Mouse (Mus musculus) stomach, postnatal 0 days (tissue): ENCODE data around the gene Sdhd. TPM values are rescaled to one million over a fixed set of nuclear protein-coding genes. Genes with fewer than 3 reads are reported as not detected.
A peak's percentile ranks its signal among the peaks of the same experiment; 100 is the strongest.

ENCODE experiments used
- ATAC-seq: fragments of 200-750 bp; cut with Nextera tagmentation; 2 replicates; pipeline ENCODE4 v1.8.0; 2017; ENCODE audit not compliant: low FRiP score, low TSS enrichment
- DNase-seq: peaks from one replicate; pipeline ENCODE4 v3.0.0-alpha.2; 2016; ENCODE audit warnings: low spot score
- H3K27ac ChIP-seq: fragments of 300-500 bp; sonication (generic); replicated peaks from 2 replicates; pipeline ENCODE4 v1.5.1; 2014; ENCODE audit warnings: mild to moderate bottlenecking, control low read depth
- H3K27me3 ChIP-seq: fragments of 300-500 bp; sonication (generic); 2 replicates; pipeline ENCODE4 v1.6.1; 2014; ENCODE audit warnings: low read length; ENCODE audit not compliant: control insufficient read depth, insufficient read depth
- H3K36me3 ChIP-seq: fragments of 300-500 bp; sonication (generic); 2 replicates; pipeline ENCODE4 v1.6.1; 2014; ENCODE audit warnings: low read length, mixed read lengths; ENCODE audit not compliant: control insufficient read depth, insufficient read depth
- H3K4me1 ChIP-seq: fragments of 300-500 bp; sonication (generic); replicated peaks from 2 replicates; pipeline ENCODE4 v1.6.1; 2014; ENCODE audit warnings: antibody characterized with exemption; ENCODE audit not compliant: control insufficient read depth, insufficient read depth
- H3K4me2 ChIP-seq: fragments of 300-500 bp; sonication (generic); replicated peaks from 2 replicates; pipeline ENCODE4 v1.6.1; 2014; ENCODE audit warnings: low read depth, mild to moderate bottlenecking, control low read depth, moderate library complexity
- H3K4me3 ChIP-seq: fragments of 300-500 bp; sonication (generic); 2 replicates; pipeline ENCODE4 v1.5.1; 2014; ENCODE audit warnings: low read depth, low read length, control low read depth
- H3K9ac ChIP-seq: fragments of 300-500 bp; sonication (generic); 2 replicates; pipeline ENCODE4 v1.6.1; 2014; ENCODE audit warnings: mild to moderate bottlenecking, low read length, control low read depth, mixed read lengths
- H3K9me3 ChIP-seq: fragments of 300-500 bp; sonication (generic); 2 replicates; pipeline ENCODE4 v1.6.1; 2016; ENCODE audit warnings: low read length; ENCODE audit not compliant: control insufficient read depth
- CTCF ChIP-seq: IDR thresholded peaks from 2 replicates; pipeline ENCODE4 v1.5.1; 2016; ENCODE audit warnings: antibody characterized with exemption, low read depth, mild to moderate bottlenecking, moderate library complexity
- EP300 ChIP-seq: optimal IDR thresholded peaks from 2 replicates; pipeline ENCODE3; 2016; ENCODE audit warnings: antibody characterized with exemption
- WGBS: fragments of 180-500 bp; shearing (Covaris S2); extraction: QIAGEN DNeasy Blood & Tissue Kit; methylation state at CpG from one replicate; pipeline ENCODE4 v1.1.7; 2014; 5-methylcytosine and 5-hydroxymethylcytosine counted together
- polyA plus RNA-seq: library from polyadenylated mRNA; unstranded; fragments of >200 nt; fragmentation: Nextera tagmentation; extraction: Ambion mirVana; gene quantifications from 2 replicates; pipeline ENCODE4 v1.2.1, GENCODE M21; 2015

The Sdhd gene
- polyA plus RNA-seq, 1 experiment from 2014 or later = 428 TPM

DNA sequence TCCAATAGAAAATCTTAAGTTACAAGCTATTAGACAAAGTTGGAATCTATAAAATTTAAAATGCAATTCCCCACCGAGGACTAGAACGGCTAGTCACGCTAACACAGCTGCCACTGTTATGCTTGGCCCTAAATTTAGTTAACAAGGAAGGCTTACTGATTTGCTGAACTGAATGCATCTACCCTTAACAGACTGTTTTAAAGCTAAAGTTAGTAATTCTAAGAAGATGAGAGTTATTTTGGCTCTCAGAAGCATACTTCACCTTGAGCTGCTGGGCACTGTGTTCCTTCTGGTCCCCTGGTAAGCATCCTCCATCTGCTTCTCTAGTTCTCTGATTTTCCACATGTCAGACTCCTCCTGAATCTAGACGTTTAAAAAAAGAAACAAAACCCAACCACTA, 8.5 kb upstream of the Sdhd start:
- H3K4me2 ChIP-seq = no peak overlapping the region
- no peak overlapping the region for H3K9ac ChIP-seq
- H3K4me1 ChIP-seq = no peaks in the 10 kb centered on the region; the same call in 1 of the 2 replicates
- peaks cover 9% of the 10 kb centered on the region for H3K36me3 ChIP-seq
- DNase-seq (no peak), ATAC-seq (no peak)
- H3K9me3 ChIP-seq = no peaks in the 10 kb centered on the region
- no peaks in the 10 kb centered on the region for H3K27me3 ChIP-seq
- no peak overlapping the region for H3K27ac ChIP-seq
- no peak for TF ChIP-seq CTCF
- no peak overlapping the region for H3K4me3 ChIP-seq
- WGBS = 90% methylated on average over 4 of the region's 4 CpGs

DNA sequence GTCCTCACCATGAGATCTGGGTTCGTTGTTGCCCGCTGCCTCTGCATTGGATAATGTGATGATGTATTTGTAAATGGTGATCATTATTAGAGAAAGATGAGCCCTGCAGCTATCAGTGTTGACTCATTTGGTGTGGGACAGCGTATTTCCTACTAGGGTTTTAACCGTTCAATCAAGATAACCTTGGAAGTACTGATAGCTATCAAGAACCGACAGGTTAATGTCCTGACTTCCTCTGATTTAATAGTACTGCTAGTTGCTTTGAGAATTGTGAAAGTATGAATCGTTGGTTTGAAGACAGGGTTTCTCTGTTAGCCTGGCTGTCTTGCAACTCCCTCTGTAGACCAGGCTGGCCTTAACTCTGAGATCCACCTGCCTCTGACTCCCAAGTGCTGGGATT, 726 bp upstream of the Sdhd start:
- peak overlapping the region; percentile 86 for H3K9ac ChIP-seq
- H3K4me3 ChIP-seq = peak overlapping the region; percentile 63
- H3K27ac ChIP-seq = peak overlapping the region; percentile 91
- under 1% methylated on average over 6 of the region's 6 CpGs for WGBS
- ATAC-seq (no peak), DNase-seq (no peak)
- peaks cover 5% of the 10 kb centered on the region for H3K4me1 ChIP-seq
- peak overlapping the region; percentile 76 for H3K4me2 ChIP-seq
- H3K36me3 ChIP-seq = peaks cover 10% of the 10 kb centered on the region; the same call in 1 of the 2 replicates
- no peaks in the 10 kb centered on the region for H3K27me3 ChIP-seq
- TF ChIP-seq EP300 (no peak), CTCF (no peak)
- no peaks in the 10 kb centered on the region for H3K9me3 ChIP-seq

- H3K4me1 ChIP-seq = peaks cover 5% of the 10 kb centered on the region
- DNase-seq (no peak), ATAC-seq (no peak; the same call in 1 of the 2 replicates)
- H3K9ac ChIP-seq = peak overlapping the region; percentile 86
- H3K4me3 ChIP-seq = peak overlapping the region; percentile 63
- peaks cover 11% of the 10 kb centered on the region; the same call in 1 of the 2 replicates for H3K36me3 ChIP-seq
- peak overlapping the region; percentile 91 for H3K27ac ChIP-seq
- under 1% methylated on average over 24 of the region's 24 CpGs for WGBS
- TF ChIP-seq EP300 = no peak
- TF ChIP-seq CTCF = peak; percentile 62
- no peaks in the 10 kb centered on the region for H3K9me3 ChIP-seq
- peak overlapping the region; percentile 76 for H3K4me2 ChIP-seq
- H3K27me3 ChIP-seq = no peaks in the 10 kb centered on the region
Measured at GRCm38 (mm10) chr9:50603998-50604324, 349 bp upstream of the Sdhd start.

- 75% methylated on average over 7 of the region's 7 CpGs for WGBS
- Histone ChIP-seq H3K4me1 (peaks cover 5% of the 10 kb centered on the region), H3K9ac (peak overlapping the region; percentile 70), H3K27me3 (no peaks in the 10 kb centered on the region), H3K27ac (peak overlapping the region; percentile 53), H3K4me2 (peak overlapping the region; percentile 76), H3K9me3 (no peaks in the 10 kb centered on the region), H3K4me3 (peak overlapping the region; percentile 63), H3K36me3 (peaks cover 15% of the 10 kb centered on the region)
- DNase-seq (no peak), ATAC-seq (no peak)
- TF ChIP-seq CTCF = no peak
- no peak for TF ChIP-seq EP300
Measured at GRCm38 (mm10) chr9:50602055-50602845, 1.4 kb downstream of the Sdhd start.

- H3K4me3 ChIP-seq = no peak overlapping the region
- H3K9ac ChIP-seq = no peak overlapping the region
- peak overlapping the region; percentile 76 for H3K4me2 ChIP-seq
- DNase-seq (no peak), ATAC-seq (no peak)
- H3K36me3 ChIP-seq = peaks cover 19% of the 10 kb centered on the region
- H3K9me3 ChIP-seq = no peaks in the 10 kb centered on the region
- no peak overlapping the region for H3K27ac ChIP-seq
- H3K4me1 ChIP-seq = peaks cover 5% of the 10 kb centered on the region
- TF ChIP-seq CTCF (no peak), EP300 (no peak)
- 58% methylated on average over 6 of the region's 6 CpGs for WGBS
- H3K27me3 ChIP-seq = no peaks in the 10 kb centered on the region
Measured at GRCm38 (mm10) chr9:50601536-50601935, 2.1 kb downstream of the Sdhd start.

- TF ChIP-seq EP300 (no peak), CTCF (no peak)
- Histone ChIP-seq H3K9me3 (no peaks in the 10 kb centered on the region), H3K4me1 (no peaks in the 10 kb centered on the region), H3K27me3 (no peaks in the 10 kb centered on the region), H3K27ac (no peak overlapping the region), H3K4me2 (no peak overlapping the region), H3K36me3 (peaks cover 21% of the 10 kb centered on the region), H3K9ac (no peak overlapping the region), H3K4me3 (no peak overlapping the region)
- 91% methylated on average over 8 of the region's 8 CpGs for WGBS
- DNase-seq = no peak
- ATAC-seq = no peak
Measured at GRCm38 (mm10) chr9:50596973-50597372, 6.6 kb downstream of the Sdhd start.
